Mouse (Mus musculus): ENCODE measurements around the gene Ddx54.

GRCm38 (mm10) chr5:120587940-120588568 lies 24.5 kb upstream of the Ddx54 start:
- TF ChIP-seq CTCF (IDR thresholded peaks at IDR 0.05; ENCODE audit: low read depth) (no peak), EP300 (IDR thresholded peaks at IDR 0.05; ENCODE audit: low read depth) (no peak)
